Mouse (Mus musculus): ENCODE measurements around the gene H2al1m.
"Not testable (repeated sequence)": the region's sequence is repeated elsewhere in the genome, so short reads cannot be mapped to it uniquely, and the experiment has no call there.

H2al1m gene

DNA sequence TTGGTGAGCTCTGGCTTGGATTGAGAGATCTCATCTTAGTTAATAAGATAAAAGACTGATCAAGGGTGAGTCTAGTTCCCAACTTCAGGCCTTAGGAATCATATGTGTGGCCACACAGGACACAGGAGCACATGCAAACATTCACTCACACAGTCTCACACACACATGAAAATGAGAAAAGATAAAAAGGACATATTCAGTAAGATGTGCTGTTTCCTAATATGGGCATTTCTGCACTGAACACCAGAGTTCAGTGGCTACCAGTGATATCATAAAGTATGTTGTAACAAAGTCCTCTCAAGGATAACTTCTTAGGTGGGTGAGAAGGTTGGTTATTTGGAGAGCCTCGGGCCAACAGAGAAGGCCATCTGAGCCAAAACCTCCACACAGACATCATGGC is at the start of gene H2al1m:
H2al1m (plus strand) TSS at position 301 of the 400 bp plus-strand sequence.
- not testable (repeated sequence) for DNase-seq

DNA sequence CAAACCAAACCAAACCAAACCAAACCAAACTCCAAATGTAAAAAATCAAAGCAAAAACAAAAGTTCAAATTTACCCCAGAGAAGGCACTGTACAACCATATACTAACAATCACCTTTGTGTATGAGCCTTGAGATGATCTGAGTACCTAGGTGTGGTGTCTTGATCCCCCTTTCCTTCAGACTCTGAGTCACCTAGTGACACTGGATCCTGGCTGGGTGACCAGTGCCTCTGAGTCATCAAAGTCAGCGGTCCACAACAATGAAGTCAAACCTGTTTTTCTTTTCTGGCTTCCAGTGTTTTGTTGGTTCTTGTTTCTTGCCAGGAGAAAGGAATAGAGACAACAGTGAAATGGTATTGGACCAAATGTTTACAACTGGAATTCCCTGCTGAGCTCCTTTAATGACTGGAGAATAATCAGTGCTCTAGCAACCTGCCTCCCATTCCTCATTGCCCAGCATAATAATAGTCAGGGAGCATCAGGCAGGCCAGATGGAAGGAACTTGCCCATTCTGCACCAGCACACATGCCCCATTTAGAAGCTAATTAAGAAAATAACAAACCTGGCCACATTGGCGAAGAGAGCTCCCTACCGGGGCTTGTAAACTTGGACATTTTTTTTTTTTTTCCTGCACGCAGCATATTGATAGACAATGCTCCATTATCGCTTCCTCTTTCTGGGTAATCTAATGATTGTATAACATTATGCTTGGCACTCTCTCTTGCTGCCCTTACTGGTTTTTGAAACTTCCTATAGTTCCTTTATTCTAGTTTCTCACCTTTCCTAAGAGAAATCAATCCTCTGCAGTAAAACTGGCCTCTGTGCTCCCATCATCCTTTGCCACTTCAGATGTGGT is 42.6 kb upstream of the H2al1m start:
- no peak for DNase-seq

DNA sequence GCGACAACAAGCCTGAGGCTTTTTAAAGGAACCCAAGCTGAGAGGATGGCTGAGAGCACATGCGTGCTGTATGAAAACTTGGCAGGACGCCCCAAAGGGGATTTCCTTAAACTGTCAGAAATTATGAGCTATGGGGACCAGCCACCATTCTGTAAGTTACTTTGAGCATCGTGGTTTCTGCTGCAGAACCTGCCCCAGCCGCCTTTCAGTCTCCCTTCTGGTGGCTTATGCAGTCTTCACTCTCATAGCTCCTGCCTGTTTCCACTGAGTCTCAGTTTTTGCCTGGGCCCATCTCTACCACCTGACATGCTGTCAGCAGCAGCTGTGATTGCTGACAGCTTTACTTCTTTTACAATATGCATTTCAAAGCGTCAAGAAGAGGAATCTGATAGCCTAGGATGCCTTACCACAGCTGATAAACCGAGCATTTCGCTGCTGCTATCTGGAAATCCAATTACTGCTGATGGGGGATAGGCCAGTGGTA is 40.1 kb upstream of the H2al1m start:
- peak; percentile 45 for DNase-seq

DNA sequence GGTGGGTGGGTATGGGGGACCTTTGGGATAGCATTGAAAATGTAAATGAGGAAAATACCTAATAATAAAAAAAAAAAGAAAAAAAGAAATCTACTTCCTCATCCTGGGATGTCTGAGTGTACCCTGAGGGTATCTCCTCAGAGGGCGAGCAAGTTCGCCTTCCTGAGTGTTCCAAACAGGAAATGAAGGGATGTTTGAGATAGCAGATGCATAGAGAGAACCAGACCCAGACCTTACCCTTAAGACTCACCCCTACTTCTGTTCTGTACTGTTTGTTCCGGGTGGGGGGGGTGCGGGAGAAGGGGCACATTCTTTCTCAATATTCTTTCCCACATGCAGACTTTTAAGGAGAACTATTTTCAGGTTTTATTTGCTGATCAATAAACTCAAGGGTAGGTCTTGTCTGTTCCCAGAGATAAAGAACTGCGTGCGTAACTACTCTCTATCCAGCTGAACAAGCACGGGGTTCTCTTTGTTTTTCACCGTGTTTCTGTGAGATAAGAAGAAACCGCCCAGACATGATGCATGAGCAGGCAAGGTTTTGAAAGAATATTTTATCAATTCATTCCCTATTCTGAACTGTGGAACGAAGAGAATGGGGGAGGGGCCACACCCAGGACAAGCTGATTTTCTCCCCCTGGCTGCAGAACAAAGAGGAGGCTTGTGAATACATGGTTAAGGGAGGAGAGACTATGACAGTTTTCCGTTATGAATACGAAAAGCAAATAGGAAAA is 38.8 kb upstream of the H2al1m start:
- no peak for DNase-seq

DNA sequence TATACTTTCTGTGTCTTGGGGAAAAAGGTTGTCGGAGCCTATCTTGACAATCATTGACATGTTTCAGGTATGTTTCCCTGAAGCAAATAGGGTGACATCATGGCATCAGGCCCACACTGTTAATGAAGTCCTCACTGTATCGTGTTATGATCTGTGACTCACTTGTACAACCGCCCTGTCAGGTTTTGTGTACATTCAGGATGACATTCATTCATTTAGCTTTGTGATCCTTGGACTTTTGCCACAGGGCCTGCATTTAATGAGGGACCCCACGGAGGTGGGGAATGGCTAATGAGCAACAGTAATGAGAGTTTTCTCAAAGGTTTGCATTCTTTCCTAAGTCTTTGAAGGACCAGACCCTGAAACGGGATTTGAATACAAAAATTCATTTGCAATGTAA is 34.7 kb upstream of the H2al1m start:
- no peak for DNase-seq

DNA sequence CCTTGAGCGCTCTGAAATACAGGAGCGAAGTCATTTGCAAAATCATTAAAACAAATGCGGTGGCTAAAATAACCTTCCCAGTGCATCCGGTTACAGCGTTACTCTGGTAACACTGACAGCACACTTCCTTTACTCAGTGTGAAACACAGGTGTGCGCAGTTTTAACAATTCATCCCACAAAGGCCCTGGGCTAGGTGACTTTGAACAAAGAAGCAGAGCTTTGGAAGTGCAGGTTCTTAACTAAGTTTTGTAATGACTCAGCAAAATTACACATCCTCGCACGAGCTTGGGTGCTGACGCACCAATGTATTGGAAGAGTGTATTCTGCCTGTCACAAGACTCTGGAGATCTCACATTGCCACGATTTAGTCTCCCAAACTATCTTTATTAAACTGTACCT is 29.6 kb upstream of the H2al1m start:
- no peak for DNase-seq

DNA sequence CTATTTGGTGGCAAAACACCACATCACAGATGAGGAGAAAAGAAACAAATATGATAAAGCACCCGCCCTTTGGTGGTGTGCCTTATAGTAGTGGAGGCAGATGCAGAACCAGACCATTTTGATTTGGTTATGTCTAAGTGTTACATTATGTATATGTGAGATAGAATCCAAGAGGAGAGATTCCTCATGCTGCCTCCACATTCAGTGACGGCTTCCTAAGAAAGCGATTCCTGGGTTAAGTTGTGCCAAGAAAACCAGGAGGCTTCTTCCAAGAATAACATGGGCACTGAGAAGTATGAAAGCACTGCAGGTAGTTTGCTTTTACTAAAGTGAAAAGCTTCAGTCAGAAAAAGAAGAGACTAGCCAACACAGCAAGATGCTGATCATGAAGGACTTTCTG is 28.7 kb upstream of the H2al1m start:
- no peak for DNase-seq

DNA sequence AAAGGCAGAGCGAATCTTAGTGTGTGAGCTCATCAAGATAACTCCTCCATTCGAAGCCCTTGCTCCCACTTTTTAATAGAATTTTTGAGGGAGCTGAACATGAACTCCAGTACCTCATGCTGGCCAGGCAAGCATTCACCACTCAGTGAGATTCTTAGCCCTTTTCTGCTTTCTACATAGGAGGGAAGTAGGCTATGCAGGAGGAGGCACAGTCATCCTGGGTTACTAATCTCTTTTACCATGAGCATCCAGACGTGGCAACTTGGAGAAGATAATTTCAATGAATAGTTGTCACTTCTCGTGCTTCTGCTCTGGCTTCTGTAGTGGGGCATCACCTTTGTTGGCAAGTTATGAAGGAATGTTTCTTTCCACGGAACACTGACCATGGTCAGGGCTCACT is 26.8 kb upstream of the H2al1m start, which contains the start of gene Gm14862:
Gm14862 (minus strand) TSS at position 134 of the 400 bp plus-strand sequence.
- DNase-seq = no peak

DNA sequence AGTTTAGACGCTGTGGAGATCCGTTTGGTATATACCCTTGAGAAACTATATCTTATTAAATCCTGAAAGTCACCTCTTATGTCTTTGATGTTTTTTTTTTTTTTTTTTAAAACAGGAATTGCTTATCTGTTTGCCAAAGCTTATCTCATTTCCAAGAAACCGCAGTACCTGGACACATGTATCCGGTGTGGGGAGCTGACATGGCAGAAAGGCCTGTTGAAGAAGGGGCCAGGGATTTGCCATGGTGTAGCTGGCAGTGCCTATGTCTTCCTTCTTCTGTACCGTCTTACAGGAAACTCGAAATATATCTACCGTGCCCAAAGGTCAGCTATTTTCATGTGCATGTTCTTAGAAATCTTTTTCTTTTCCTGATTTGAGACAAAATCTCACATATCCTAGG is 25.7 kb upstream of the H2al1m start:
- no peak for DNase-seq

DNA sequence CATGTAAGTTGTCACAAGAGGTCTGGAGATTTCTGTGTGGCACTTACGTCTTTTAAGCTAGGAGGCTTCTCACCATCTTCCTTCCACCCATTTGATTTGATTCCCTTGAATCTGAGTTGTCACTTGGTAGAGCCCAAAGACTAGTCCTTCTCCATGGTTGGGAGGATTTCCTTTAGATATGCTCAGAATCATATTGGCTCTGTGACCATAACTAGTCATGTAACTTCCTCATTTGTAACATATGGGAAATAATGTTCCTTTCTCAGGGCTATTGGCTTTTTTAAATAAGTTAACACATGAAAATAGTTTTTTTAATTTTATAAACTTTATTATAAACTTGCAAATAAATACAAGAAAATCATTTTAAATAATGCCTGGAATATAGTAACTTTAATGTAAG is 24.3 kb upstream of the H2al1m start:
- no peak for DNase-seq

DNA sequence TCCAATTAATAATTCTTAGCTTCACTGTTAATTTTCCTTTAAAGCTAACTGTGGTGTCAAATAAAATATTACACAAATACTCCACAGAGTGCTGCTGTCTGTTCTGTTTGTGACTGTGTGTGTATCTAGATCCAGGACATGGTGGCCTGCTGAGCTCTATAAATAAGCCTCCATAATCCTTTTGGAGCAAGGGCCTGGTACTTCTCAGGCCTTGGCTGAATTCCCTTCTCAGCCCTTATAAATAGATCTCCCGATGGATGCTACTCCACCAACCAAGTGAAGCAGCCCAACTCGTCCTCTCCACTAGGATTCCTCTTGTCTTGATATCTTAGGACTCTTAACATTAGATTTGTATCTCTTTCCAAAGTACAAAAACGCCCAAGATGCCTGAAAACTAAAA is 12.5 kb upstream of the H2al1m start:
- no peak for DNase-seq

DNA sequence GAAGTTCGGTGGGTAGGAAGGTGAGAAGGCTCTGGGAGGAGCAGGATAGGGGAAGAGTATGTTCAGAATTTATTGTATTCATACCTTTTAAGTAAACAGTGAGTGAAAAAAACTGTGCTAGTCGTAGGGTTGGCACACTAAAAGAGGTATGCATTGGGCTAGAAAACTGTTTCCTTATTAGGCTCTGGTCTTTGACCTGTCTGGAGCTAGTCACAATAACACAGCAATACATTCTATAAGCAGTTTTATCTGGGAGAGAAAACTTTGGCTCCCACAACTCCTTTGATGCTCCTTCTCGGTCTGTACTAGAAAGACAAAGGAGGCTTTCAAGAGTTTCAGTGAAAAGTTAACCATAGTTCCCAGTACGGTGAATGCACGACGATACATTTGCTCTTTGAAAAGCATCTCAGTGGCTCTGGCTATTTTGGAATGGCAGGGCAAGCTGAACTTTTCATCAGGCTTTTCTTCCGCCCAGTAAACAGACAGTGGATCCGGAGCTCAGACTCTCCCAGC is 11.6 kb upstream of the H2al1m start:
- no peak for DNase-seq

DNA sequence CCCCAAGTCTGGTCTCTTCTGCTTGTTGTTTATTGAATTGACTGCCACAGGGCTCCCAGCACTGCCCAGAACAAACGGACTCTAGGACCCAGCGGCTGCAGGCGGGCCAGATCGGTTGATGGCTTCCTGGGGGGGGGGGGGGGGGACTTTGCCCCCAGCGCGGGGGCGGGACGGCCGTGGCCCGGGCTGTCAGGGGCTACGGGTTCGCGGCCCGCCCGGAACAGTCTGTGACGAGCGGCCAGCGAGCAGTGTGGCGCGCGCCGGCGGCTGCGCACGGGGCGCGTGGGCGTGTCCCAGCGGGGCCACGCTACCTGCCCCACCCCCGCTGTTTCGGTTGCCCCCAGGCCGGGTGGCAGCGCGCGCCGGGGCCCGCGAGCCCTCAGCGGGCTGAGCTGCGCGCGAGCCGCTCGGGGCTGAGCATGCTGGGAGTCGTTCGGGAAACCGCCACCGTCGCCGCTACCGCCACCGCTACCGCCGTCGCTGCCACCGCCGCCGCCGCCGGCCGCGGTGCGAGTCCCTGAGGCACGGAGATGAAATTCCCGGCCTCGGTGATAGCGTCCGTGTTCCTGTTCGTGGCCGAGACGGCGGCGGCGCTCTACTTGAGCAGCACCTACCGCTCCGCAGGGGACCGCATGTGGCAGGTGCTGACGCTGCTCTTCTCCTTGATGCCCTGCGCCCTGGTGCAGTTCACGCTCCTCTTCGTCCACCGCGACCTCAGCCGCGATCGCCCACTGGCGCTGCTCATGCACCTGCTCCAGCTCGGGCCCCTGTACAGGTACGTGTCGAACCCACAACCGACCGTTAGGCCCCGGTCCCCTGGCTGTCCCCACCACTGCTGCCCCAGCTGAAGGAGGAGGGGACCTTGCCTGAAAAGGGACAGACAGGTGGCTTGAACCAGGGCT is 10.9 kb upstream of the H2al1m start, which contains the start of gene Xk:
Xk (plus strand) TSS at position 297 of the 902 bp plus-strand sequence.
- DNase-seq = peak; percentile 56

DNA sequence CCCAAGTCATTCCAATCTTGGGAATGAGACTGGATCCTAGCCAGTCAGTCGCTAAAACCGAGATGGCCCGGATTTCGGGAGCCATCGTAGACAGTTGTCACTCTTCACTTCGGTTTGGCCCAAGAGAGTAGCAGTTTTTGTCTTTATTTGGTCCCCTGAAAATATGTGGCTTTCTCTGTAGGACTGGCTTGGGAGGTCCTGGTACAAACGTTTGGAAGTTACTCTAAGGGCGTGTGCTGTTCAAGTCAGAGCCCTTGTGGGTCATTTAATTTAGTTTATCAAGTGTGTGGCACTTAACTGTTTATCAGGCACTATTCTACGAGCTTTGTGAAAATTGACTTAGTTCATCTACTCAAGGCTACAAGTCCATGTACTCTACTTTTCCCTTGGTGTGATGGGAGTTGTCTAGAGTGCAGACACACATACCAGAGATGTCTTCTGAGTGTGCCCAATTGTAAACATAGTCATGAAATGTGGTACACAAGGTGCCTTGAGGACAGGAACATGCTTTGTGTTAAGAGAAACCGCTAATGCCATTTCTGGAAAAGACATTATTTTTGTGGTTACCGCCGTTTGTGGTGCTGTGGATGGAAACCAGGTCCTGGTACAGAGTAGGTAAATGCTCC is 10.1 kb upstream of the H2al1m start:
- DNase-seq = no peak

DNA sequence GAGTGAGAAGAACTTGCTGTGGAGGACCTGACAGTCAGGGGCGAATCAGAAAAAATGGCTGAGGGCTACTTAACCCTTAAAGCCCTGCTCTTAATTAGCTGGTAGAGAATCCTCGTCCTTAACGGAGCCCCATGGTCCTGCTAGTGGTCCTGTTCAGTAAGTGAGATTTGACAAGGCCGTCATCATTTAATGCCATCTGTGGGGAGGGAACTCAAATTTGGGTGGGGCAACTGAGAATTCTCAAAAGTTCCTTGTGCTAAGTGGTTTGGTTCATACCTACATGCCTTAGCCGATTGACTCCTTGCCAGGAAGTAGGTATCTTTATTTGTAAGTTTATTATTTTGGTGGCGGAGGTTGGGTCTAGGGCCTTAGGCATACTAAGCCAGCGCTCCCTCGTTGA is 9.2 kb upstream of the H2al1m start:
- DNase-seq = no peak

DNA sequence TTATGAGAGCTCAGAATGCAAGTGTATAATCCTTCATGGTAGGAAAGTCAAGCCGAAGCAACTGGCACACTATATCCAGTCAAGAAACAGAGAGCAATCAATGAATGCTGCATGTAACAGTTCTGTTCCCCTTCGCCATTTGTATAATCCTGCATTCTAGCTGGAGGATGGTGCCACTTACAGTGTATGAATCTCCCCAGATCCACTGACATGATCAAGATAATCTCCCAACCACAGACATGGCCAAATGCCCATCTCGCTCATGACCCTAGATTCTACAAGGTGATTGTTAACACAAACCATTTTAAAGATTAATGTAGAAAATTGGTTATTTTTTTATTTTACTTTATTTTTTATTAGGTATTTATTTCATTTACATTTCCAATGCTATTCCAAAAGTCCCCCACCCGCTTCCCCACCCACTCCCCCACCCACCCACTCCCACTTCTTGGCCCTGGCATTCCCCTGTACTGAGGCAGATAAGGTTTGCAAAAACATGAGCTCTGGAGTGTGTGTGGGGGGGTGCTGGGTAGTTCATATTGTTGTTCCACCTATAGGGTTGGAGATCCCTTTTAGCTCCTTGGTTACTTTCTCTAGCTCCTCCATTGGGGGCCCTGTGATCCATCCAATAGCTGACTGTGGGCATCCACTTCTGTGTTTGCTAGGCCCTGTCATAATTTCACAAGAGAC is 9.7 kb downstream of the H2al1m start:
- not testable (repeated sequence) for DNase-seq

DNA sequence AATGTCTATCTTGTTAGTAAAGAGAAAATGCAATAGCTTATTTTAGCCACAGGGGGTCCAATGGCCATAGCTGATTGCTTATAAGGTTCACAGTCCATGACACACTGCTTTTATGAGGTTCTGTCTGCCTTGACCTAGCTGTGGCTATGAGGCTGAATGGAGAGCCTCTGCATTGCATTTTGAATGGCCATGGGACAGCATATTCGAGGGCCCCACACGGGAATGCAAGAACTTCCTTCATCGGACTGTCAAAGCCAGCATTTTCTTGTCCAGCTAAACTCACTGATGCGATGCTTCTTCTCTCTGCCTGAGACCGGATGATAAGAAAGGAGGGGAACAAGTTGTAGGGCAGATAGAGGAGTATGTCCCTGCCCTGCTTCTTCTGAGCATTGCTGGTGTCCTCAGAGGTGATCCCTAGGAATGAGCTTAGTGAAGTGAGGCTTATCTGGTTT is 14.9 kb downstream of the H2al1m start:
- no peak for DNase-seq

DNA sequence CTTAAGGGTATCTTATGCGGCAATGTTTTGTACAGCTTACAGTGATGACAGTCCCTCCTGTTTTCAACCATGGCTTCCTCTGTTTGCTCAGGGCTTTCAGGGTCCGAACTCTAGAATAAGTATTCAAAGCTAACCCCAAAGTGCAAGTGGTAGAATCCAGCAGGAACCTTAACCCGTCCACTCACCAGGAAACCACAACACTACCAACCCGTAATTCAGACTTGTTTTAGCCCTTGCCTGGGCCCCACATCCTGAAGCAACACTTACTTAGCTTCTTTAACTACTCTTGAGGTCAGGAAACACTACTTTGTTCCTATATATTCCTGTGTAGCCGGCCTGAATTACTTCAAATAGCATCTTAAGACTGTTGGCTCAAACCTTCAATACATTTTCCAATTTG is 19.2 kb downstream of the H2al1m start:
- DNase-seq = no peak

DNA sequence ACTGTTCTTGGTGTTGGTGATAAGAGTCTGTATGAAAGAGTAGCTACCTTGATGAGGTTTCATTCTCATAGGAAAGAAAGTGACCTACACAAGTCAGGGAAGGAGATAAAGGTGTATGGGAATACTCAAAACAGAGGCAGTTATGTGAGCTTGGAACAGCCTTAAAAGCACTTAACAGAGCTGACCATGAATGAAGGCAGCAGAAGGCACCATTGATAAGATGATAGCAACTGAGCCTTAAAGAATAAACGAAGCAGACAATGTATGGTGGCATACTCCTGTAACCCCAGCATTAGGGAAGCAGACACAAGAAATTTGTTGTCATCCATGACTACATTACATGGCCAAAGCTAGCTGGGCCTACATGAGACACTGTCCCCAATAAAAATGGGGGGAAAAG is 19.9 kb downstream of the H2al1m start:
- DNase-seq = no peak

DNA sequence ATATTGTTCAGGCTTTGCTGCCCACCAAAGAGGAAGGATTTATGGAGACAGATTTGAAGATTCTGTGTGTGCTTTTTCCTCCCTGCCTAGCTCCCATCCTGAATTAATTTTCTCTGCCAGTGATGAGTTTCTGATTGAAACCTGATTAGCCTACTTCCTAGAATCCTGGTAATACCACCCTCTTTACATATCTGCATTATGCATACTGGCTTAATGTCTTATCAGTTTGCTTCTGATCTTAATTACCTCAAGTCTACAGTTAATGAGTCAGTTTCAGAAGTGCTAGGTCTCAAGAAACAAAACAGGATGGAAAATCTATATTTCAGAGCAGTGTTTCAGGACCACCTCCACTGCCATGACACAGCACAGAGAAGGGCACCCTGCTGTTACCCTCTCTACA is 32.9 kb downstream of the H2al1m start:
- not testable (repeated sequence) for DNase-seq

DNA sequence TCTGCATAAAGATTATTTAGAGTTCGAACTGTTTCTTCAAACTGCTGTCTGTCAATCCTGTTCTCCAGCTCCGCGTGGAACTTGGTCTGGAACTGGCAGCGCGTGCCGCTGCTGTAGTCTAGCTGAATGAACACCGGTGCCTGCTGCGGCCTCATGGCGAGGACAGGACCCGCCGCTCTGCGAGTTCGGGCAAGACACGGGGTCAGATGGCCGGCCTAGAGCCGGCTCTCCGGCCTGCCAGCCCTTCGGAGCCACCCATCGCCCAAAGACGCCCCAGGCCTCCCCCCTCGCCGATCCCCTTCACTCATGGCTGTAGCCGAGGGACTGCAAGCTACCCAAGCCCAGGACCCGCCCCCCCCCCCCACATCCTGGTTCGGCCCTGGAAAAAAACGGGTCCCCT is 44.4 kb downstream of the H2al1m start:
- not testable (repeated sequence) for DNase-seq

All from kidney, postnatal 14 days (tissue).